Mouse (Mus musculus) cerebellum, postnatal 14 days (tissue): ENCODE data around the gene 2410131K14Rik.

Experiments
- DNase-seq, 2 experiments: peaks; one replicate each; pipeline ENCODE4 v3.0.0; 2021; ENCODE audit warnings: mixed read lengths in 2 of 2

The 2410131K14Rik gene

DNA sequence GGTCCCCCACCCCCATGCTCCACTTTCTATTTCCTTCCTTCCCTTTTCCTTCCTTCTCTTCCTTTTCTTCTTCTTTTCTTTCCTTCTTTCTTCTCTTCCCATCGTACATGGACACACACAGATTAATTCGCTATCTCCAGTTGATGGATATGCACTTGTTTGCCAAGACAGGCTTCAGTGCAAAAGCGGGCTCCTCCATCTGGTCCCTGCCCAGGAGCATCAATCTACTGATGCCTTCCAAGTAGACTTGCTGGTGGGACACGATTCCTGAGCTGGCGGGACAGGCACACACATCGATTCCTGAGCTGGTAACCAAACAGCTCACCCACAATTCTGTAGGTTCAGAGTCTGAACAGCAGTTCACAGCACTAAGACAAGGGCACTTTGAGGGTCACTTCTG lies 68.7 kb downstream of the 2410131K14Rik start:
- DNase-seq: peak in 1 of 2 experiments; percentile 48
